Mouse (Mus musculus): ENCODE measurements around the gene Gm39115. TPM values are rescaled to one million over a fixed set of nuclear protein-coding genes. Genes with fewer than 3 reads are reported as not detected.
"Not testable (repeated sequence)": the region's sequence is repeated elsewhere in the genome, so short reads cannot be mapped to it uniquely, and the experiment has no call there.

Gm39115 gene
- total and polyA plus RNA-seq, 3 experiments = not detected

- H3K36me3 ChIP-seq (ENCODE audit: control insufficient read depth in 1 of 2, insufficient read depth in 2 of 2, low read length in 2 of 2) = no peaks in the 10 kb centered on the region
- no peaks in the 10 kb centered on the region for H3K79me2 ChIP-seq (ENCODE audit: control insufficient read depth, insufficient read depth, low read length, poor library complexity)
- no peak overlapping the region for H3K27ac ChIP-seq (ENCODE audit: control insufficient read depth, low read depth, low read length)
- H3K9me3 ChIP-seq (replicated peaks; ENCODE audit: insufficient read depth, low read length) = no peaks in the 10 kb centered on the region
- H3K9ac ChIP-seq (ENCODE audit: control insufficient read depth, low read depth, low read length, poor library complexity, severe bottlenecking) = no peak overlapping the region
- TF ChIP-seq ZNF384 (IDR thresholded peaks at IDR 0.05; ENCODE audit: low read depth, low read length) = no peak
- peak; percentile 25 for TF ChIP-seq RAD21 (IDR thresholded peaks at IDR 0.05; ENCODE audit: low read depth, low read length)
- TF ChIP-seq TAL1 (IDR thresholded peaks at IDR 0.05; ENCODE audit: low read length) = no peak
- peak in 2 of 3 experiments; percentile 31 to 44; a peak in 4 of 6 replicates for TF ChIP-seq CTCF (IDR thresholded peaks at IDR 0.05 in 2 of 3, conservative IDR thresholded peaks at IDR 0.05 in 1 of 3; ENCODE audit: control insufficient read depth in 1 of 3, insufficient read depth in 1 of 3, low read depth in 2 of 3, low read length in 3 of 3, poor library complexity in 1 of 3, severe bottlenecking in 1 of 3)
- no peak for TF ChIP-seq SMC3 (IDR thresholded peaks at IDR 0.05; ENCODE audit: low read depth, low read length)
- no peak overlapping the region for H3K4me3 ChIP-seq (ENCODE audit: control insufficient read depth in 1 of 2, insufficient read depth in 1 of 2, low read depth in 2 of 2, low read length in 2 of 2)
- peaks cover 0 to 2% of the 10 kb centered on the region in 2 experiments; a peak in 2 of 4 replicates for H3K27me3 ChIP-seq (ENCODE audit: control insufficient read depth in 1 of 2, insufficient read depth in 2 of 2, low read length in 2 of 2)
- H3K4me1 ChIP-seq (ENCODE audit: control insufficient read depth in 1 of 2, insufficient read depth in 2 of 2, low read length in 2 of 2) = no peaks in the 10 kb centered on the region
- DNase-seq (ENCODE audit: low read depth, low spot score) = no peak
Observed at GRCm38 (mm10) chr7:142134206-142134995, 1.4 kb downstream of the Gm39115 start.

- Histone ChIP-seq H3K27ac (ENCODE audit: control insufficient read depth, low read depth, low read length) (no peak overlapping the region), H3K4me3 (ENCODE audit: control insufficient read depth in 1 of 2, insufficient read depth in 1 of 2, low read depth in 2 of 2, low read length in 2 of 2) (no peak overlapping the region), H3K79me2 (ENCODE audit: control insufficient read depth, insufficient read depth, low read length, poor library complexity) (no peaks in the 10 kb centered on the region), H3K27me3 (ENCODE audit: control insufficient read depth in 1 of 2, insufficient read depth in 2 of 2, low read length in 2 of 2) (peaks cover 0 to 2% of the 10 kb centered on the region in 2 experiments), H3K4me1 (ENCODE audit: control insufficient read depth in 1 of 2, insufficient read depth in 2 of 2, low read length in 2 of 2) (no peaks in the 10 kb centered on the region), H3K9me3 (replicated peaks; ENCODE audit: insufficient read depth, low read length) (no peaks in the 10 kb centered on the region), H3K9ac (ENCODE audit: control insufficient read depth, low read depth, low read length, poor library complexity, severe bottlenecking) (no peak overlapping the region), H3K36me3 (ENCODE audit: control insufficient read depth in 1 of 2, insufficient read depth in 2 of 2, low read length in 2 of 2) (no peaks in the 10 kb centered on the region)
- DNase-seq (ENCODE audit: low read depth, low spot score) = no peak
- no peak for TF ChIP-seq ZNF384 (IDR thresholded peaks at IDR 0.05; ENCODE audit: low read depth, low read length)
- no peak for TF ChIP-seq MAFK (IDR thresholded peaks at IDR 0.05; ENCODE audit: borderline replicate concordance, low read depth, low read length)
- TF ChIP-seq EP300 (IDR thresholded peaks at IDR 0.05; ENCODE audit: low read depth in 1 of 2, low read length in 2 of 2) = no peak
- TF ChIP-seq CTCF (IDR thresholded peaks at IDR 0.05 in 2 of 3, conservative IDR thresholded peaks at IDR 0.05 in 1 of 3; ENCODE audit: control insufficient read depth in 1 of 3, insufficient read depth in 1 of 3, low read depth in 2 of 3, low read length in 3 of 3, poor library complexity in 1 of 3, severe bottlenecking in 1 of 3) = peak in 2 of 3 experiments; percentile 3 to 11; a peak in 2 of 6 replicates
- no peak for TF ChIP-seq POLR2A (IDR thresholded peaks at IDR 0.05; ENCODE audit: control insufficient read depth in 1 of 2, insufficient read depth in 1 of 2, low read depth in 1 of 2, low read length in 2 of 2, poor library complexity in 1 of 2)
Observed at GRCm38 (mm10) chr7:142128843-142129242, 7.0 kb downstream of the Gm39115 start.

- H3K4me1 ChIP-seq (ENCODE audit: control insufficient read depth in 1 of 2, insufficient read depth in 2 of 2, low read length in 2 of 2); H3K79me2 ChIP-seq (ENCODE audit: control insufficient read depth, insufficient read depth, low read length, poor library complexity); H3K4me3 ChIP-seq (ENCODE audit: control insufficient read depth in 1 of 2, insufficient read depth in 1 of 2, low read depth in 2 of 2, low read length in 2 of 2); DNase-seq (ENCODE audit: low read depth, low spot score); H3K27me3 ChIP-seq (ENCODE audit: control insufficient read depth in 1 of 2, insufficient read depth in 2 of 2, low read length in 2 of 2); H3K36me3 ChIP-seq (ENCODE audit: control insufficient read depth in 1 of 2, insufficient read depth in 2 of 2, low read length in 2 of 2); H3K9me3 ChIP-seq (replicated peaks; ENCODE audit: insufficient read depth, low read length); H3K27ac ChIP-seq (ENCODE audit: control insufficient read depth, low read depth, low read length); H3K9ac ChIP-seq (ENCODE audit: control insufficient read depth, low read depth, low read length, poor library complexity, severe bottlenecking): not testable (repeated sequence)
Observed at GRCm38 (mm10) chr7:142120629-142121028, 15.2 kb downstream of the Gm39115 start, which contains the start of gene Gm45618. Gene Gm45618 (minus strand): TSS chr7:142120729.

Data from MEL (cell line).